Mouse (Mus musculus) kidney, postnatal 0 days (tissue): Measurements from ENCODE around the gene Tnfrsf1a. TPM values are rescaled to one million over a fixed set of nuclear protein-coding genes. Genes with fewer than 3 reads are reported as not detected.
A peak's percentile ranks its signal among the peaks of the same experiment; 100 is the strongest.

Experiments used
- ATAC-seq: fragments of 200-750 bp; cut with Nextera tagmentation; replicated peaks from 2 replicates; pipeline ENCODE4 v1.8.0; 2017; ENCODE audit warnings: low read depth, moderate number of reproducible peaks, moderate TSS enrichment, moderate library complexity; ENCODE audit not compliant: low FRiP score
- DNase-seq: peaks from one replicate; pipeline ENCODE4 v3.0.0-alpha.2; 2016; ENCODE audit warnings: low spot score
- H3K27ac ChIP-seq: fragments of 300-500 bp; sonication (generic); 2 replicates; pipeline ENCODE4 v1.5.1; 2014; ENCODE audit warnings: mild to moderate bottlenecking
- H3K27me3 ChIP-seq: fragments of 300-500 bp; sonication (generic); 2 replicates; pipeline ENCODE4 v1.6.1; 2014; ENCODE audit warnings: low read length, mixed read lengths; ENCODE audit not compliant: insufficient read depth
- H3K36me3 ChIP-seq: fragments of 300-500 bp; sonication (generic); 2 replicates; pipeline ENCODE4 v1.6.1; 2014; ENCODE audit warnings: low read length, mixed read lengths; ENCODE audit not compliant: insufficient read depth
- H3K4me1 ChIP-seq: fragments of 300-500 bp; sonication (generic); replicated peaks from 2 replicates; pipeline ENCODE4 v1.6.1; 2014; ENCODE audit warnings: antibody characterized with exemption, low read length, mixed read lengths; ENCODE audit not compliant: insufficient read depth
- H3K4me2 ChIP-seq: fragments of 300-500 bp; sonication (generic); 2 replicates; pipeline ENCODE4 v1.6.1; 2014; ENCODE audit warnings: mild to moderate bottlenecking, low read length, moderate library complexity, mixed read lengths
- H3K4me3 ChIP-seq: fragments of 300-500 bp; sonication (generic); replicated peaks from 2 replicates; pipeline ENCODE4 v1.5.1; 2014; ENCODE audit warnings: low read depth, low read length
- H3K9ac ChIP-seq: fragments of 300-500 bp; sonication (generic); 2 replicates; pipeline ENCODE4 v1.6.1; 2014; ENCODE audit warnings: low read depth, low read length
- H3K9me3 ChIP-seq: fragments of 300-500 bp; sonication (generic); replicated peaks from 2 replicates; pipeline ENCODE4 v1.6.1; 2016; ENCODE audit warnings: low read length, inconsistent platforms, mixed read lengths
- CTCF ChIP-seq: IDR thresholded peaks from 2 replicates; pipeline ENCODE4 v1.5.1; 2016; ENCODE audit warnings: antibody characterized with exemption, low read depth, mild to moderate bottlenecking, moderate library complexity
- WGBS: fragments of 180-500 bp; shearing (Covaris S2); extraction: QIAGEN DNeasy Blood & Tissue Kit; methylation state at CpG from one replicate; pipeline ENCODE4 v1.1.7; 2014; 5-methylcytosine and 5-hydroxymethylcytosine counted together
- polyA plus RNA-seq: library from polyadenylated mRNA; unstranded; fragments of >200 nt; fragmentation: Nextera tagmentation; extraction: Ambion mirVana; gene quantifications from 2 replicates; pipeline ENCODE4 v1.2.1, GENCODE M21; 2015

Gene Tnfrsf1a
- polyA plus RNA-seq, 1 experiment from 2014 or later, result 77.9 TPM

DNA sequence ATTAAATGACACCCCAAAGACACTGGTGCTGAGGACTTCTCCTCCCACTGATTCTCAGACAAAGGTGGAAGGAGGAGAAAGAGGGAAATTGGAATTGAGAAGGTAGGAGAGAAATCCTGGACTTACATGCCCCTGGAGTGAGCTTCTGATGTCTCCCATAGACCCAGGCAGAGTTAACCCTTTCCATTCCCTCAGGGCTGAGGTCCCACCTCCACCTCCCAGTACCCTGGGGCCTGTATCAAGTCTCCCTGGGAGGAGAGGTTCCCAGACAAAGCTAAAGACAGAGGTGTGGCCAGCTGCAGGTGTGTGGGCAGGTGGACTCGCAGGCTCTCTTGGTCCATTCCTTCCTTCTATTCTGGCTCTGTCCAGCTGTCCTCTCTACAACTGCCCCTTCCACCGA is 32.9 kb downstream of the Tnfrsf1a start:
- Histone ChIP-seq H3K27me3 (no peaks in the 10 kb centered on the region), H3K9ac (no peak overlapping the region), H3K9me3 (no peaks in the 10 kb centered on the region), H3K4me3 (no peak overlapping the region), H3K4me2 (no peak overlapping the region), H3K36me3 (no peaks in the 10 kb centered on the region), H3K27ac (no peak overlapping the region), H3K4me1 (peaks cover 24% of the 10 kb centered on the region)
- 33% methylated on average over 2 of the region's 2 CpGs for WGBS
- ATAC-seq, result no peak
- no peak for TF ChIP-seq CTCF
- DNase-seq, result peak; percentile 63

DNA sequence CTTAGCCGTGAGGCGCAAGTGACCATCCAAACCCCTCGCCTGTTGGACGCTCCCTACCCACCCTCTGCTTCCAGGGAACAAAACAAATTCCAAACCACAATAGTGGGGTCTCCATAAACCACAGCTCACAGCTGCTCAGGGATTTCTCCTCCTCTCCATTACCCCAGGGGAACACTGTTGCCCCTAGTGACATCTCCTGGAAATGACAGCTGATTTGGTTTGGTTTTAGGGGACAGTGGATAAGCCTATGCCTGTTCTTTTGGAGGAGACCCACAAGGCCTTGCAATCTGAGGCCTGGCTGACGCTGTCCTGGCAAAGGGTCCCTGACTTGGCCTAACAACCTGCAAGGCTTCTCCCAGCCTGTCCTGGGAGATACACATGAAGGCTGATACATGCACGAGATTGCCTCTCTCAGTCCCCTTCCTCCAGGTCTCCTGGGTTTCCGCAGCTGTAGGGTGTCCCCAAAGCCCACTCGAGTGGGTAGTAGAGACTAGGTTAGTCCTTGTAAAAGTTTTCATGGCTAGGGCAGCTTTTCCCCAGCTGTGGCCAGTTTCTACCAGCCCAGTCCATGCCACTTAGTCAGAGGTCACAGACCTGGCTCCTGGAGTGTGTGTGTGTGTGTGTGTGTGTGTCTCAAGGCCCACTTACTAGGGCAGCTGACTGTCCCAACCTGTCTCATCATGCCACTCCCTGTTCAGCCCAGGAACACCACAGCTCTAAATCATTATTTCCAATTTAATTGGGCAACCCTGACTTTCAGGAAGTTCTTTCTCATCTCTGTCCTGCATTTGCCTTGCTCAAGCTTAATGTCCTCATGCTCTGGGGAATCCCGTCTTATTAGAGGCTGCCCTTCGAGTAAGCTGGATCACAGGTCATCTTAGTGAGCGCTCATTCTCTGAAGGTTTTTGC is 36.2 kb downstream of the Tnfrsf1a start:
- no peak overlapping the region for H3K4me3 ChIP-seq
- peak; percentile 53 for DNase-seq
- H3K4me1 ChIP-seq, result peaks cover 2% of the 10 kb centered on the region
- no peaks in the 10 kb centered on the region for H3K27me3 ChIP-seq
- H3K9me3 ChIP-seq, result no peaks in the 10 kb centered on the region
- ATAC-seq, result no peak
- no peak overlapping the region for H3K9ac ChIP-seq
- no peaks in the 10 kb centered on the region for H3K36me3 ChIP-seq
- 65% methylated on average over 11 of the region's 11 CpGs for WGBS
- no peak overlapping the region for H3K27ac ChIP-seq
- no peak overlapping the region for H3K4me2 ChIP-seq
- TF ChIP-seq CTCF, result peak; percentile 66

DNA sequence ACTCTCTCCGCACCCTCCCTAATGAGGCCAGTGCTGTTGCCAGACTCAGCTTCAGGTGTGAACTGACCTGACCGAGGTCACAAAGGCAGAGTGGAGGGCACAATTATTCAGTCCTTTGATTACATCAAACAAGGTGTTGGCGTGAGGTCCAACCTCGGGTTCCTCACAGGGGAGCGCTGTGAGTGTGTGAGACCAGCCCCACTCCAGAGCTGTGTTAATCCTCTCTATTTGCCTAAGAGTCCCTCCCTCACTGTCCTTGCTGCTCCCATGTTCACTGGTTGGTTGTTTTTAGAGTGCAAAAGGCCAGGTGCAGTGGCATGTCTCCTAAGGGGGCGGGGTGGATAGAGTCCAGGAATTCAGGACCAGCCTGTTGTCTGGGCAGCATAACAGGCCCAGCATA is 36.9 kb downstream of the Tnfrsf1a start:
- H3K9me3 ChIP-seq, result no peaks in the 10 kb centered on the region
- 59% methylated on average over 6 of the region's 6 CpGs for WGBS
- no peak overlapping the region for H3K27ac ChIP-seq
- no peak overlapping the region for H3K4me3 ChIP-seq
- no peak for ATAC-seq
- H3K9ac ChIP-seq, result no peak overlapping the region
- no peaks in the 10 kb centered on the region for H3K36me3 ChIP-seq
- no peak for DNase-seq
- no peaks in the 10 kb centered on the region; the same call in 1 of the 2 replicates for H3K4me1 ChIP-seq
- no peak for TF ChIP-seq CTCF
- no peaks in the 10 kb centered on the region for H3K27me3 ChIP-seq
- no peak overlapping the region for H3K4me2 ChIP-seq

DNA sequence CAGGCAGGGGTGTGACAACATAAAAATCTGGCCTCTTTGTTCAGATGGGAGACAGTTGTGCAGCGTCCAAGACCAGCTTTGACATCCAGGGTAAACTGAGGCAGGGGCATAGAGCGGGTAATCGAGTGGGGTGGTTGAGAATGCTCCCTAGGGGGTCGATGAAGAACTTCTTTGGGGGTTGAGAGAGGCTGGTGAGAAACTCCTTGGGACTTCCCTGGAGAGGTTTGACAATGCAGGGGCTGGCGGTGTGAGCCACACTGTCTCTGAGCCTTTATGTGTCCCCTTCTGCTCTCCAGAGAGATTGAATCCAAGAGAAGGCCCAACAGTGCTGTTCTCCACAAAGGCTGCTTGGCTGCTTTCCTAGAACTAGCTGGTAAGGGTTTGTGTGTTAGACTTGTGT is 40.7 kb downstream of the Tnfrsf1a start:
- H3K27ac ChIP-seq, result no peak overlapping the region
- DNase-seq (no peak), ATAC-seq (no peak)
- WGBS, result 86% methylated on average over 5 of the region's 5 CpGs
- H3K4me2 ChIP-seq, result no peak overlapping the region
- no peaks in the 10 kb centered on the region for H3K4me1 ChIP-seq
- no peaks in the 10 kb centered on the region for H3K9me3 ChIP-seq
- no peaks in the 10 kb centered on the region for H3K27me3 ChIP-seq
- H3K9ac ChIP-seq, result no peak overlapping the region
- H3K4me3 ChIP-seq, result no peak overlapping the region
- no peaks in the 10 kb centered on the region for H3K36me3 ChIP-seq
- no peak for TF ChIP-seq CTCF

DNA sequence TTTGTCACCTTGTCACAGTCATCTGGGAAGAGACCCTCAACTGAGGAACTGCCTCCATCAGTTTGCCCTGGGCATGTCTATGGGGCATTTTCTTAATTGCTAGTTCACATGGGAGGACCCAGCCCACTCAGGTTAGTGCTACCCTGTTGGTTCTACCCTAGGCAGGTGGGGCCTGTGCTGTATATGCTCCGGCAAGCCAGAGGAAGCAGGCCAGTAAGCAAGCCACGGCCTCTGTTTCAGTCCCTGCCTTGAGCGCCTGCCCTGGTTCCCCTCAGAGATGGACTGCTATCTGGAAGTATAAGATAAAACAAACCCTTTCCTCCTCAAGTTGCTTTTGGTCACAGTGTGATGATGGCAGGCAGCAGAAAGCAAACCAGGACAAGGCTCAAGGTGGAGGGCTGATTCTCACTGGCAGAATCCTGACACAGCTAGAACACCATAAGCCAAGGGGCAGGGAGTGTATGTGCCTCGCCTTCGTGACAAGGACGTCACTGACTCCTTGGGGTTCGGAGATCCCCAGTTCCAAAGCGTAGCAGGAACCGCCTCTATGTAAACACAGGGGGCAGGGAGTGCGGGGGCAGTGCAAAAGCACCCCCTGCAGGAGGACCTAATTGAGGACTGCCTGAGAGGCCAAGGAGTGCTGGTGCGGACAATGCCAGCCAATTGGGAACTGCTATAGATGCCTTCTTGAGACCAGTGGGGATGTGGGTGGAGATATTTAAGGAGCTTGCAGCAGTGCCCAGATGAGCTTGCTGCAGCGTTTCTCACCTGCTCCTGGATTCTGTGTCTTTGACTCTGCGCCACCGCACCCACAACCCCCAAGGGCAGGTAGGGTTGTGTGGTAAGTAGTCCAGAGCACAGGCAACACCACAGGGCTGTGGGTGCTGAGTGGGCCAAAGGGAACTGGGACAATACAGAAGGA is 56.6 kb downstream of the Tnfrsf1a start:
- ATAC-seq, result no peak
- Histone ChIP-seq H3K4me1 (no peaks in the 10 kb centered on the region), H3K9ac (no peak overlapping the region), H3K27ac (no peak overlapping the region), H3K4me3 (no peak overlapping the region), H3K4me2 (no peak overlapping the region), H3K36me3 (no peaks in the 10 kb centered on the region), H3K9me3 (no peaks in the 10 kb centered on the region), H3K27me3 (no peaks in the 10 kb centered on the region)
- no peak for DNase-seq
- WGBS, result 69% methylated on average over 14 of the region's 14 CpGs
- TF ChIP-seq CTCF, result peak; percentile 4; the same call in 1 of the 2 replicates

DNA sequence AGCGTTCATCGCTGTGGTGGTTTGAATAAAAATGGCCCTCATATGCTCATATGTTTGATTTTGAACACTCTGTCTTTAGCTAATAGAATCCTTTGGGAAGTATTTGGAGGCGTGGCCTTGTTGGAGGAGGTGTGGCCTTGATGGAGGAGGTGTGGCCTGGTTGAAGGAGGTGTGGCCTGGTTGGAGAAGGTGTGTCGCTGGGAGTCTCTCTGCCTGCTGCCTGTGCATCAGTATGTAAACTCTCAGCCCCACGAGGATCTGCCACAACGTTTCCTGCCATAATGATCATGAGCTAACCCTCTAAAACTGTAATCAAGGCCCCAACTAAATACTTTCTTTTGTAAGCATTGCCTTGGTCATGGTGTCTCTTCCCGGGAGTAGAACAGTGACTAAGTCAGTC is 58.1 kb downstream of the Tnfrsf1a start:
- Histone ChIP-seq H3K36me3 (no peaks in the 10 kb centered on the region), H3K4me3 (no peak overlapping the region), H3K27ac (no peak overlapping the region), H3K9me3 (no peaks in the 10 kb centered on the region), H3K9ac (no peak overlapping the region), H3K4me1 (no peaks in the 10 kb centered on the region), H3K27me3 (no peaks in the 10 kb centered on the region), H3K4me2 (no peak overlapping the region)
- WGBS, result 84% methylated on average over 7 of the region's 7 CpGs
- no peak for TF ChIP-seq CTCF
- ATAC-seq (no peak), DNase-seq (no peak)
